Mouse (Mus musculus) lung, postnatal 4 days (tissue): ENCODE data around the gene Rnase13.

ENCODE experiments used
- DNase-seq, 2 experiments: peaks; one replicate each; pipeline ENCODE4 v3.0.0; 2021

Gene Rnase13

DNA sequence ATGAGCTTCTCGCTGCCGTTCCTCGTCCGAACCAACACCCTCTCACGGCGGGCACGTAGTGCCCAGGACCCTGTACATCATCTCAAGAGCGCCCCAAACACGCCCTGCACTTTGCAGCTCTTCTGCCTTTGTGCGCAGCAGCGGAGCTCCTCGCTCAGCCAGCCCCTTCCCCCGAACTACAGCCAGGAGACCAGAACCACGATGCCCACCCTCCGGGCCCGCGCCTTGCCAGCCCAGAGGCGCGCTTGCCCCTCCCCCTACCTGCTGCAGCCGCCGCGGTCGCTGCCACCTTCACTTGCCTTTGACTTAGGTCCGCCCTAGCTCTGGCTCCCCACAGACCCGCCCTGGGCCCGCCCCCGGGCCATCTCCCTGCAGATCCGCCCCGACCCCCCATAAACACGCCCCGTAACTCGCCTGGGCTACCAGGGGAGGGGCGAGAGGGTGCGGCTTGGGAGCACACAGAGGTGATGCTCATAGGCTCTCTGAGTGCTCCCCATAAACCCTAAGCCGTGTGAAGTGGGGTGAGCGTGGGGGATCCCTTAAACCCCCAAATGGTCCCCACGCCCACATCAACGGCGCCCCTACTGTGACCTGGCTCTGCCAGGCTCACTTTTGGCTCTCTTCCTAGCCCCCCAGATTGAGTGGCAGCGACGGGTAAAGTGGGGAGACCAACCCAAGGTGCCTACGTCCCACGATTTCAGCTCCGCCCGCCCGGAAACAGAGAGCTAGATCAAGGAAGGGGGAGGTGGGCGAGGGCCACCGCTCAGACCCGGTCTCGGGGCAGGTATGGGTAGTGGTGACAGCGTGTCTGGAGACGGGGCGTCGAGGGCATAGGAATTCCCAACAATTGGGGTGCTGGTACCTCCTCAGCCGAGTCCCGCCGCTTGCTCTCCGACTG is 9.3 kb downstream of the Rnase13 start:
- DNase-seq: peak; percentile 80 to 90

- no peak for DNase-seq
These were observed 10.0 kb downstream of the Rnase13 start for GRCm38 (mm10) chr14:51912391-51913061.

DNA sequence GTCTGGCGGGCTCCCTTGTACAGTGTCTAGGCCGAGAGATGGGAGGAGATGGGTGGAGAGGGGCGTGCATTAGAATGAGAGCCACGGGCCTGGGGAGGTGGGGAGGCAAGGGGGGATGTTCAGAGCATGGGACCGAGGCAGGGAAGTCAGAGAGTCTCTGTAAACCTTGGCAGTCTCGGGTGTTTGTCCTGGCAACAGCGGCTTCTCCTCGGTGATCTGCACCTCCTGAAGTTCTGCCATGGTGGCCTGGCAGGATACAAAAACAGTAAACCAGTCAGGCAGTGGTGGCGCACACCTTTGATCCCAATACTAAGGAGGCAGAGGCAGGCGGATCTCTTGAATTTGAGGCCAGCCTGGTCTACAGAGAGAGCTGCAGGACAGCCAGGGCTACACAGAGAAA is 11.3 kb downstream of the Rnase13 start:
- no peak for DNase-seq

GRCm38 (mm10) chr14:51906102-51906501 is 16.5 kb downstream of the Rnase13 start:
- no peak for DNase-seq

DNA sequence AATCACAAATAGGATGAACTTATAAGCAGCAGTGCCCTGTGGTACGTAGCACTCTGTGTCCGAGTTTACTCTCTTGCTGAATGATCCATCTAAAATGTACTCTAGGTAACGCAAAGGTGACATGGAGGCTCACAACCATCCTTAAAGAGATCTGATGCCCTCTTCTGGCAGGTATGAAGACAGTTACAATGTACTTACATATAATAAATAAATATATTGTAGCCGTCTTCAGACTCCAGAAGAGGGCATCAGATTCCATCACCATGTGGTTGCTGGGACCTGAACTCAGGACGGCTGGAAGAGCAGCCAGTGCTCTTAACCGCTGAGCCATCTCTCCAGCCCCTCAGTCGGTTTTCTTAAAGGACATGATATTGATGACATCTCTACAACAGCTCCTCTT is 17.9 kb downstream of the Rnase13 start:
- DNase-seq: no peak

DNA sequence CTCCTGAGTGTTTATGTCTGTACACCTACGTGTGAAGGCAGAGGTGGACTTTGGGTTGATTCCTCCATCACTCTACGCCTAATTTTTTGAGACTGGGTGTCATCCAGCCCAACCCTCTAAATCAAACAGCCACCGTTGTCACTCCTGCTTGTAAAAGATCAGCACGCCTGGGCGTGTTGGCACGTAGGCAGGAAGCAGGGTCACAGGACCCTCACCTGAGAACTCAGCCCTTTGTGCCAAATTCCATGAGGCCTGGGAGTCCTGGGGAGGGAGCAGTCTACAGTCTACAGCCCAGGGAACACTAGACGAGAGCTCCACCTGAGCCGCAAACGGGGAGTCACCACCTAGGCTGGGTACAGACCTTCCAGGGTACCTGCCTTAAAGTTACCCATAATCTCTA is 18.8 kb downstream of the Rnase13 start:
- DNase-seq: no peak

- peak; percentile 68 to 82 for DNase-seq
These were observed 19.5 kb downstream of the Rnase13 start for GRCm38 (mm10) chr14:51902806-51903710.

- no peak for DNase-seq
These were observed 23.2 kb downstream of the Rnase13 start for GRCm38 (mm10) chr14:51899351-51899750.

- no peak for DNase-seq
These were observed 25.9 kb downstream of the Rnase13 start for GRCm38 (mm10) chr14:51896539-51897170.

- DNase-seq: no peak
These were observed 26.6 kb downstream of the Rnase13 start for GRCm38 (mm10) chr14:51896019-51896418.

DNA sequence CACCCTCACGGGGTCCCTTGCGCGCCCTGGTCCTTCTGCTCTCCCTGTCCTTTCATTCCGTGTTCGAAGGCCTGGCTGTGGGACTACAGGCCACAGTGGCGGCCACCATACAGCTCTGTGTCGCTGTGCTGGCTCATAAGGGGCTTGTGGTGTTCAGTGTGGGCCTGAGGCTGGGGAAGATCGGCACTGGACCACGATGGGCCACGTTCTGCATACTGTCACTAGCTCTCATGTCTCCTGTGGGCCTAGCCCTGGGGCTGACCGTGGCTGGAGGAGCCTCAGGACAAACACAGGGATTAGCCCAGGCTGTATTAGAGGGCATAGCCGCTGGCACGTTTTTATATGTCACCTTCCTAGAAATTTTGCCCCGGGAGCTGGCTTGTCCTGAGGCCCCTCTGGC is 27.5 kb downstream of the Rnase13 start:
- DNase-seq: no peak

DNA sequence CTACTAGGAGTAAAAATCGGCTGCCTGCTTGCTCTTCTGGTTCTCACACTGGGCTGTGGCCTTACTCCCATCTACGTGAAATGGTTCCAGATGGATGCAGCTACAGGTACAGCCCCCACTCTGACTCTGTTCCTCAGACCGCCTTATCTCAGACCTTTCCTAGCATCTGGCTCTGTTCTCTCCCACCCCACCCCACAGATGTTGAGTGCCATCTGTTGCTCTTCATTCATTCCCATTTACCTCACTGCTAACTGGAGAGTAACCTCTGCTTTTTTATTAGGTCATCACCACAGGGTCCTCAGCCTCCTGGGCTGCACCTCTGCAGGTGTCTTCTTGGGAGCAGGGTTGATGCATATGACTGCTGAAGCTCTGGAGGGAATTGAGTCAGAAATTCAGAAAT is 28.8 kb downstream of the Rnase13 start:
- DNase-seq: no peak

DNA sequence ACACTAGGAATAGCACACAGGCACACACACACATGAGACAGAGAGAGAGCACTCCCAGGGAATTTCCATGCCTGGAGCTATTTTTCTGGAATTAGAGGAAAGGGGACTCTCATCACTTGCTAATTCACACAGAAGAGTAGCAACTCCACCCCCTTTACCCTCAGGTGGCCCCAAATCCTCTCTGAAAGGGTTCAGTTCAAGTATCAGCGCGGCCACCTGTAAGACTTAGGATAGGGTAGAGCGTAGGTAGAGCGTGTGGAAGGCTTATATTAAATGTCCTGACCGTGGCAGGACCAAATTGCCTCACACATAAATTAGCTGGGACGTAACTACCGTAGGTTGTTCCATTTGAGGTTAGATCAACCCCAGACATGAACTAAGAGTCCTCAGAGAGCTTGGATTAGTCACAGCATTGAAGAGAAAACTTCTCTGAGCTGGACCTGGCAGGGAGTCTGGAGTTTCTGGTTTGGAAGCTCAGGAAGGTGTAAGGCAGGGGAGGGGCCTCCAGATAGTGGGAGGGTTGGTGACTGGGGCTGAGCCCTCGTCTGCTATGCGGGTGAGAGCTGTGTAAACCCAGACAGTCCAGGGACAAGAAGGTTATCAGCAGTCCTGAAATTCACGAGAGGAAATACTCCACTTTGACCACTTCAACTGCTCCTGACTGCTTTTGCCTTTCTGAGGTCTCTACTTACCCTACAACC is 29.3 kb downstream of the Rnase13 start:
- peak; percentile 59 to 80 for DNase-seq

GRCm38 (mm10) chr14:51892191-51892939 is 30.2 kb downstream of the Rnase13 start, which contains the start of gene Slc39a2:
TSS of gene Slc39a2 (plus strand) at chr14:51892889.
- DNase-seq: no peak

- DNase-seq: no peak
These were observed 32.7 kb downstream of the Rnase13 start for GRCm38 (mm10) chr14:51889833-51890232.

DNA sequence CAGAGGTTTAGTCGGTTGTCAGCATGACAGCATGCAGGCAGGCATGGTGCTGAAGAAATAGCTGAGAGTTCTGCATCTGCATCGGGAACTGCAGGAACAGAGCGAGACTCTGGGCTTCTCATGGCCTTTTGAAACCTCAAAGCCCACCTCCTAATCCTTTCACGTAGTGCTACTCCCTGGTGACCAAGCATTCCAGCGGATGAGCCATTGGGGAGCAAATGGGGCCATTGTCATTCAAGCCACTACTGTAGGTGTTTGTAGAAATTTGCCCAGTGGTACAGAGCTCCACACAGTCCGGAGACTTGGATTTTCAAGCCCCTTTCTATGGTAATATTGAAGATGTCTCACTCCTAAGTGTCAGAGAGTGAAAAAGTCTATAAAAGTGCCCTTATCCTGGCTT is 36.5 kb downstream of the Rnase13 start:
- no peak for DNase-seq

DNA sequence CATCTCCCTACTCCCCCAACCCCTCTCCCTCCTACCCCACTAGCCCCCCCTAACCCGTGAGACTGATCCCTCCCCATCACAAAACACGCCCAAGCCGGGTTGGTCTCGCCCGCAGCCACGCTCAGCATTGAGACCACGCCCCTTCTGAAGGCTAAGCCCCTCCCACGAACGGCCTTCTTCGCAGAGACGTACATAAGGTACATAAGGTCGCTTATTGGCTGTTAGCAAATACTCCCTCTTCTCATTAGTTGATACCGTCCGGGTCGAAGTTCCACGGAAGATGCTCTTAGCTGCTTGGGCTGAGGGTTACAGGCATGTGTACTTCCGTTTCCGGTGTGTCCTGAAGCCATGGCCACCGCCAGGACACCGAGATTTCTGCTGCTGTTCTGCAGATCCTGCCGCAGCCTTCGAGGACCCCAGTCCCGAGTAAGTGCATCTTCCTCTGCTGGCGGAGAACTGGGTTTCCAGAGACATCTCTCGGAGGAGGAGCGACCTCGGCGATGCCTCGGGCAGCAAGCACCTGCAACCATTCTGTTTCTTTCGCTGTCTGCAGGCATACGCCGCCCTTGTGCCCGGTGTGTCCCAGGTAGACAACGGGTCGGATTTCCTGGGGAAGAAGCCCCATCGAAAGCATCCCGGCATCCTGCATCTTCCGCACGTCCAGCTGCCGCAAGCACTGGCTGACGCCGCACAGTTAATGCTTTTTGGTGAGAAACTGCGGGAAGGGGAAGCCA is 37.8 kb downstream of the Rnase13 start, which contains the start of gene Mettl17:
TSS of gene Mettl17 (plus strand) at position 245 of the 734 bp plus-strand sequence.
- peak; percentile 97 for DNase-seq

DNA sequence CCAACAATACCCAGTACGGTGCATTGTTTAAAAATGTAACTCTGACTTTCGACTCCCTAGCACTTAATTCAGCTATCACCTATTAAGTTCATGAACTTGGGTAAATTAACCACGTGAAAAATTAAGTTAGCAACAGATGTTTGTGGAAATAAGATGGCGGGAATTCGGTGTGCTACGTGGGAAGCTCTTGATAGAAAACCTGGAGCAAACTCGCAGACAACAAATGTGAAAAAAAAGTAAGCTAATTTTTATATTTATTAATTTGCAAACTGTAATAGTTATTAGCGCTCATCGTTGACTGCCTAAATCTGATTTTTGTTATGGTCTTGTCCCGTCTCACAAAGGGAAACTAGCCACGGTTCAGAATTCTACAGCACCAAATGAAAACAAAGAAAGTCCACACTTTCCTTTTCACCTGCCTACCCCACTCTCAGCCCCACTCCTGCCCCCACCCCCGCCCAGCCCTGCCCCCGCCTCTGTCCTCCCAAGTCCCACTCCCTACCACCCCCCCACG is 38.5 kb downstream of the Rnase13 start:
- DNase-seq: no peak

DNA sequence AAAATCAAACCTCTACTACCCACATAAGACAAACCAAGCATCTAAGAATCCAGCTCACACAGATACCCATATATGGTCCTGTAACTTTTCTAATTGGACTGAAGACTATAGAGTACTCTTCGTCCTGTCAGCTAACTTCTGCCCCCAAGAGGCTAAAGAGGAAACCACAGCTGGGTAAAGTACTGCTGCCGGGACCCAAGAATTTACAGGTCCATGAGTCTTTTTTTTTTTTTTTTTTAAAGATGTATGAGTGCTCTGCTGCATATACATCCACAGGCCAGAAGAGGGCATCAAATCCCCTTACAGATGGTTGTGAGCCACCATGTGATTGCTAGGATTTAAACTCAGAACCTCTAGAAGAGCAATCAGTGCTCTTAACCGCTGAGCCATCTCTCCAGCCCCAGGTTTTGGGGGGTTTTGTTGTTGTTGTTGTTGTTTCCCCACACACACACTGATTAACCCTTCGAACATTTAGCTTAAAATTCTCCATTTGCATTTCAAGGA is 39.0 kb downstream of the Rnase13 start:
- peak; percentile 77 to 89 for DNase-seq

- no peak for DNase-seq
These were observed 45.1 kb downstream of the Rnase13 start for GRCm38 (mm10) chr14:51877517-51877916.
